In genomic region chr11:26395561-26395960, GRCm38 (mm10) we compare ENCODE assay signal across 28 mouse cellular contexts. TPM values are rescaled to one million over a fixed set of nuclear protein-coding genes. Genes with fewer than 3 reads are reported as not detected.
DNase-seq lines count a peak whose midpoint lies in the region; ATAC-seq lines count a peak whose summit lies in the region.
"Had no signal": no experiment of that assay in that cellular context is flagged by ENCODE, and none has a peak within 500 bp of the region (broad histone marks: within the 10 kb centered on the region; RNA-seq: fewer than 3 reads in every experiment).

No protein-coding gene starts in this region.

- no peak overlapping the region for H3K9ac ChIP-seq in kidney, embryonic 14.5 days (ENCODE audit: low read depth, low read length)
- H3K9ac ChIP-seq: embryonic facial prominence, embryonic 13.5 days; forebrain, embryonic 12.5 days; forebrain, embryonic 15.5 days; heart, embryonic 12.5 days; heart, embryonic 15.5 days; hindbrain, embryonic 13.5 days had no signal

- ATAC-seq in kidney, embryonic 14.5 days (ENCODE audit: low FRiP score, low TSS enrichment), result peak; percentile 24; the same call in 1 of the 2 replicates
- ATAC-seq in activated CD4-positive, CD25-positive, alpha-beta regulatory T cell, adult 4 months, result no peak
- ATAC-seq: CD4-positive, CD25-positive, alpha-beta regulatory T cell, adult 4 months; forebrain, embryonic 15.5 days; hindbrain, embryonic 16.5 days had no signal

- no peak overlapping the region for H3K4me3 ChIP-seq in kidney, embryonic 14.5 days (ENCODE audit: low read length)
- H3K4me3 ChIP-seq: embryonic facial prominence, embryonic 10.5 days; embryonic facial prominence, embryonic 13.5 days; erythroblast, embryonic 14.5 days; forebrain, embryonic 12.5 days; forebrain, embryonic 15.5 days; heart, embryonic 12.5 days; heart, embryonic 15.5 days; hindbrain, embryonic 10.5 days; hindbrain, embryonic 13.5 days had no signal

- H3K36me3 ChIP-seq in kidney, embryonic 14.5 days (ENCODE audit: control insufficient read depth, insufficient read depth, low read length), result no peaks in the 10 kb centered on the region
- H3K36me3 ChIP-seq: embryonic facial prominence, embryonic 10.5 days; embryonic facial prominence, embryonic 13.5 days; forebrain, embryonic 12.5 days; forebrain, embryonic 15.5 days; heart, embryonic 15.5 days; hindbrain, embryonic 10.5 days; hindbrain, embryonic 13.5 days had no signal

- no peaks in the 10 kb centered on the region for H3K27me3 ChIP-seq in kidney, embryonic 14.5 days (ENCODE audit: control insufficient read depth, insufficient read depth, low read length)
- H3K27me3 ChIP-seq: embryonic facial prominence, embryonic 13.5 days; forebrain, embryonic 12.5 days; forebrain, embryonic 15.5 days; heart, embryonic 12.5 days; heart, embryonic 15.5 days; hindbrain, embryonic 13.5 days had no signal

- WGBS in kidney, embryonic 14.5 days, result 44% methylated on average over 3 of the region's 3 CpGs

- H3K4me2 ChIP-seq in kidney, embryonic 14.5 days (replicated peaks; ENCODE audit: low read depth, low read length), result no peak overlapping the region
- H3K4me2 ChIP-seq: embryonic facial prominence, embryonic 13.5 days; forebrain, embryonic 12.5 days; forebrain, embryonic 15.5 days; heart, embryonic 12.5 days; heart, embryonic 15.5 days; hindbrain, embryonic 13.5 days had no signal

- no peak for DNase-seq in kidney, postnatal 14 days
- DNase-seq in kidney, postnatal 4 days, result peak; percentile 13 to 31
- DNase-seq in kidney, postnatal 36 days, result no peak
- peak; percentile 12 for DNase-seq in adipocyte (ENCODE audit: low spot score)
- no peak for DNase-seq in Muller cell, postnatal 12 days (ENCODE audit: inconsistent ontology term)
- DNase-seq: adrenal gland, adult 2 months; adrenal gland, postnatal 14 days; cerebellum, adult 11 months; cerebellum, adult 2 months; cerebellum, adult 9-11 months; cerebellum, postnatal 25 days; gastrocnemius, postnatal 25 days; heart, adult 18-20 months; heart, postnatal 10 days; heart, postnatal 36 days had no signal

- no peaks in the 10 kb centered on the region for H3K4me1 ChIP-seq in kidney, embryonic 14.5 days (ENCODE audit: control insufficient read depth, insufficient read depth, low read length)
- H3K4me1 ChIP-seq: embryonic facial prominence, embryonic 13.5 days; forebrain, embryonic 12.5 days; forebrain, embryonic 15.5 days; heart, embryonic 15.5 days; hindbrain, embryonic 10.5 days; hindbrain, embryonic 13.5 days had no signal

- H3K9me3 ChIP-seq in kidney, embryonic 14.5 days (ENCODE audit: control insufficient read depth, low read length), result no peaks in the 10 kb centered on the region
- H3K9me3 ChIP-seq: embryonic facial prominence, embryonic 10.5 days; embryonic facial prominence, embryonic 13.5 days; forebrain, embryonic 12.5 days; forebrain, embryonic 15.5 days; heart, embryonic 12.5 days; heart, embryonic 15.5 days; hindbrain, embryonic 10.5 days; hindbrain, embryonic 13.5 days had no signal

- H3K27ac ChIP-seq in kidney, embryonic 14.5 days (ENCODE audit: low read depth, low read length), result no peak overlapping the region
- H3K27ac ChIP-seq: embryonic facial prominence, embryonic 10.5 days; embryonic facial prominence, embryonic 13.5 days; forebrain, embryonic 12.5 days; forebrain, embryonic 15.5 days; heart, embryonic 15.5 days; hindbrain, embryonic 10.5 days; hindbrain, embryonic 13.5 days had no signal

RNA-seq across cellular contexts. Expression of gene Fancl, which starts 9.6 kb away (rescaled TPM):
- 30.7 and 33.6 TPM in 2 replicates for polyA plus RNA-seq in kidney, embryonic 14.5 days (2014; fragmentation: Nextera tagmentation; extraction: Ambion mirVana)
- polyA plus RNA-seq in activated CD4-positive, CD25-positive, alpha-beta regulatory T cell, adult 4 months (2017; shearing (Covaris generic)), result 10 to 100 TPM; 21.6 to 29.1 TPM

Comparison
In these comparisons a context has a peak if more than half of its experiments do, and no peak if none do; other contexts are left out.
1. DNase-seq: peak in kidney, postnatal 4 days (2 of 2) and adipocyte (single experiment); none in kidney, postnatal 14 days (single experiment), kidney, postnatal 36 days (0 of 2) and Muller cell, postnatal 12 days (single experiment).